Mouse (Mus musculus): ENCODE measurements around the gene Lhx9. TPM values are rescaled to one million over a fixed set of nuclear protein-coding genes. Genes with fewer than 3 reads are reported as not detected.

The Lhx9 gene
- polyA plus RNA-seq, 2 experiments from 2014 or later = not detected

DNA sequence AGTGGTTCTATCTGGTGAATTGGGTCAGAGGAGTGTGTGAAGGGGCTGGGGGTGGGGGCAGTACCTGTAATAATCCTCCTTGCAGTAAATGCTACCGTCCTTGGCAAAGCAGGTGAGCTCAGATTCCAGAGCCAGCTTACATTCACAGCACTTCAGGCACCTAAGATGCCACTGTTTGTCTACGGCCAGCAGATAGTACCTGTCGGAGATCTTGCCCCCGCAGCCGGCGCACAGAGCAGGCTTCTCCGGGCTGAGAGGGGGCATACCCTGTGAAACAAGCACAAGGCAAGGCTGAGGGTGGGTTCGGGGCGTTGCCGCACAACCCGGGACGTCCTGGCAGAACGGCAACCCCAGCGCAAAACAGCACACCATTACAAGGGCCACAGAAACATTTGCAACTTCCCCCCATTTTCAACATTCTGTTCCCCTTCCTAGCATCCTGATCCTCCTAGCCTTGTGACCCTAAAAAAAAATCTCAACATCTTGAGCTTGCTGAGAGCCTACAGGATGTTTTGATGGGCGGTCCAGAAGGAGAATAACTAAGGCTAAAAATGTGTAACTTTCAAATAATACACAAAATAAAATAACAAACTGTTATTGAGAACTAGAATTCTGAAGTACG, 8.5 kb downstream of the Lhx9 start:
- no peak for ATAC-seq

DNA sequence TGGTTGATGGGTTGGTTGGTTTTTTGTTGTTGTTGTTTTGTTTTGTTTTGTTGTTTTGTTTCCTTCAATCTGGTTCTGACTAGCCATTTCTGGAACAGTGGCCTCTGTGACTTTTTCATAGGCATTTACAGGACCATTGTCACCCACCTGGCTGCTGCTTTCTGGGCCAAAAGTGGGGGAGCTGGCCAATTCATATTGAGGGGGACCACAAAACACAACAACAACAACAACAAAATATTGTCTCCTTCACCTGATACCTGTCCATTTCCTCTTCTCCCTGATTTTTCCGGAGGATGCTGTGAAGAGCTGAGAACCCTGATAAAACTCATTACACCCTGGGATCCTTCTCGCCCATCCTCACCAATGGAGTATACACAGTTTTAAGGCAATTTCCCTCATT, 9.1 kb downstream of the Lhx9 start:
- ATAC-seq = no peak

DNA sequence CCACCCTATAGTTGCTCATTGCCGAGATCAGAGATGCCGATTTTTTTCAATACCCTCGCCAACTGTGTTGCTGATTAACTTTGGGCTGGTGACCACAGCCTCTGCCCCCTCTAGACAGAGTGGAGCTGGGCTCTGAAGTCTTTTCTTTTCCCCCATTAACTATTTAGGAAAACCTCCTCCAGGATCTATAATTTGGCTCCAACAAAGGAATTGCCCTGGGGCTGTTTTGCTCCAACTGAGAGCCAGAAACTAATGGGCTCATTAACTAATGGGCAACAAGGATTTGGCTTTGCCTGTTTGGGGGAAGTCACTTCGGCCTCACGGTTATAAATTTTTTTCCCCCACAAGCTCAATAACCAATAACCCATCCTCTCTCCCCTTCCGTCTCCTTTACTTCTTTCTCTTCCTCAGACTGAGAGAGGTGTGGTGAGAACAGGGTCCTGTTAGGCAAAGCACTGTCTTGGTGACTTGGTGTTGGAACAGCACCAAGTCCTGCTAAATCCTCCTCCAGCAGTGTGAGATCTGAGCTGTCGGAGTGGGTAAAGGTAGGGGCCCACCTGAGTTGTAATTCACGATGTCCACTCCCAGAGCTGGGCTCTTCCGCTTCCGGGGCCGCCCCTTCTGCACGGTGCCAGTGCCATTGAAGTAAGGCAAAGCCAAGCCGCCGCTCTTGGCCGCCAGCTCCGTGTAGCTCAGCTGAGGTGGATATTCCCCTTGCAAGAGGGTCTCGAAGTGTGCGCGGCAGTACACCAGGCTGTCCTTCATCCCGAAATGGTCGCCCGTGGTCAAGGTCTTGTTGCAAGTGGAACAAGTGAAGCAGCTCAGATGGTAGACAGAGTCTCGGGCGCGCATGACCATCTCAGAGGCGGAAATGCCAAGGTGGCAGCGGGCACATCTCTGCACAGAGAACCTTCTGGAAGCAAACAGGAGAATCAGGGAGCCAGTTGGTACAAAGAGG, 10.3 kb downstream of the Lhx9 start:
- ATAC-seq = peak; percentile 12

DNA sequence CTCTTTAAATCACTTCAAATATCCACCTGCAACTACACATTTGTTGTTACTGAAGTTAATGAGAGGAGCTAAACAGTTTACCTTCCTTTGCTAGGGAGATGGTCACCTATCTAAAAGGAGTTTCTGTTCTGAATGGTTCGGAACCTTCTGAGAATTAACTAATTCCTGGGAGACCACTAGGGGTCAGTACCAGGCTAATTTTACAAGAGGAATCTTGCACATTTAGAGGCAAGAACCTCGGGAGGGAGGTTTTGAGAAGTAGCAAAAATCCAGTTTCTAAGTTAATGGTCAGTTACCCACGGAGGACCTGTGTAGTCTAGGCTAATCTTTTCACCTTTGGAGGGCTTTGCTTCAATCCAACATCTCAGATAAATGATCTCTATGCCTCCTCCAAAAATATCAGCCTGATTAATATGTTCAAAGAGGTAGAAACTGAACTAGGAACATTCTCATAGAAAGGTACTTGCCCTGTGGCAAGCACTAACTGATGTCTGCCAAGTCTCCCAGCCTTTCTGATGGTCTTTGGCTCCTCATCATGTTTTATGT, 12.9 kb downstream of the Lhx9 start:
- peak; percentile 75 for ATAC-seq

DNA sequence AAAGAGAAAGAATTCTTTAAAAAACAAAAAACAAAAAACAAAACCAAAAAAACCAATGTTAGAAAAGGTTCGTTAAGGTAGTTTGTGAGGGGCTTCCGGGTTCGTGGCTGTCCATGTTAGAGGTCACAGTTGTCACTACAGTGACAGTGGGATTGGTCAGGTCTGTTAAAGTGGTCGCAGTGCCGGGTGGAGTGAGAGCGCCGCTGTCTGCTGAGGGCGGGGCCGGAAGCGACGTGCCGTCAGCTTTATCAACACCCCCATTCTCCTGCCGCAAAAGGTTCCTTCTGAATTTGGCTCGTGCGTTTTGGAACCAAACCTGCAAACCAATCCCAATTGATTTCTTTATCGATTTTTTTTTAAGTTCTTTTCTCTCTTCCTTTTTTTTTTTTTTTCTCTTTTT, 17.1 kb downstream of the Lhx9 start:
- ATAC-seq = peak; percentile 71

DNA sequence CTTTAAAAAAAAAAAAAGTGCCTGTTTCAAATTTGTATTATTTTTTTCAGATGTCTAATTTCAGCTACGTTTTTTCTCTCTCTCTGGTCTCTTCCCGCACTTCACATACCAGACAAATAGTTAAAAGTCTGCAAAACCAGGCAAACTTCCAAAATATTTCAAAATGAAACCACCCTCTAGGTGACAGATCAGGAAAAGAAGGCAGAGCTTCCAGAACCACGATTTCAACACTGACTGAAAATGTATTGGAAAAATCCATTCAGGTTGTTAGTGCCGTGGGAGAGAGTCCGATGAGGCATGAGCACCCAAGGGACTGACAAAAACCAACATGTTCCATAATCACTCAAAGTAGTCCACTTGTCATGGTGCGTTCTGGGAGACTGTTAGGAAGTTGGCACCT, 21.5 kb downstream of the Lhx9 start:
- ATAC-seq = no peak

DNA sequence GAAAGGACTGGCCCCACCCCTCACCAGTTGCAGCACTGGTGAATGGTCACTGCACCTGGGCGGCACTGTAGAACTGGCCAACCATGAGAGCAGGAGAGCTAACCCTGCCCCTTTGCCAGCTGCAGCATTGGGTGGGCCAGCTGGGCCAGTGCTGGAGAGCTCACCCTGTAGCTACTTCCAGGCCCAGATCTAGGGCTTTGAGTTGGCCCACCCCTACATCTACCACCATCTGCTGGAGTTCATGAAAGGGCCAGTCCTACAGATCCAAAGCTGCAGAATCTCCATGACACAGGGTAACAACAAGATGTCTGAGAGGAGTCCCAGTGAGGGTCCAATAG, 25.4 kb downstream of the Lhx9 start:
- ATAC-seq = peak; percentile 2

DNA sequence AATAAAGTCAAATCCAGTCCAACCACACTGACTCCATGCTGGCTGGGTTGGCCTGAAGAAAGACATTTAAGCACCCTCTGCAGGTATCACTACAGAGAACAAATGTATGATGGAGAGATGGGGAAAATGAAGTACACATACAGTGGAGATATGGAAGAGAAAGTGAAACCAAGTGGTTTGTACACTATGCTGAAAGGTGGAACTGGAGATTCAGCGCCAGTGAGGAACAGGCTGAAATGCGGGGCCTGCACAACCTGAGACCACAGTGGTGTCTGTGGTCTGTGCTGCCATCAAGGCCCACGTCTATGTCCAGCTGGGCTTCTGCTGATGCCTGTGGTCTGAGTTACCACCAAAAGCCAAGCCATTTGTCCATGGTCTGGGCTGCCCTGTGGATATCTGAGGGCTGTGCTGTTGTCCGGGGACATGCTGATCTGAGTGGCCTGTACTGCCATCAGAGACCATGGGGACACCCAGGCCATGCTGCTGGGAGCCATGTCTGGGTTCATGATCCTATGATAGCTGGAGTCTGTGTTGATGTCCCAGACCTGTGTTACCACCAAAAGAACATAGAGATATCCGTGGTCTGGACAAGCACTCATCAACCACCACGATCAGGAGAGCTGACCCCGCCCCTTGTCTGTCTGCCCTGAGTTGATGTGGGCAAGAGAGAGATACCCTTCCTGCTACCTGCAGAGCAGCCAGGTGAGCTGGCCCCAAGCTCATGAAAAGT, 26.0 kb downstream of the Lhx9 start:
- ATAC-seq = peak; percentile 94

DNA sequence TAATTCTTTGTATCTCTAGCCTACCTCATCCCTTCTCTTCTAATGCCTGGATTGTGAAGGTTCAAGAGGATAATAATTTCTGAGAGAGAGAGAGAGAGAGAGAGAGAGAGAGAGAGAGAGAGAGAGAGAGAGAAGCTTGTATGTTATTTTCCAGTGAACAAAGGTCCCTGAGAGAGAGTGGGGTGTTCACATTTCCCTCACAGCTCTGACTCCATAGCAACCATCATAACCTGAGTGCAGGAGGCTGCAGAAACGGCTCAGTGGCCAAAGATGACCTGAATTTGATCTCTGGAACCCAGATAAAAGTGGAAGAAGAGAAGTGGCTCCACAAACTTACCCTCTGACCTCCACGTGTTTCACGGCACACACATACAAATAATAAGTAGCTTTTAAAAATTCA, 46.6 kb downstream of the Lhx9 start:
- ATAC-seq = no peak

DNA sequence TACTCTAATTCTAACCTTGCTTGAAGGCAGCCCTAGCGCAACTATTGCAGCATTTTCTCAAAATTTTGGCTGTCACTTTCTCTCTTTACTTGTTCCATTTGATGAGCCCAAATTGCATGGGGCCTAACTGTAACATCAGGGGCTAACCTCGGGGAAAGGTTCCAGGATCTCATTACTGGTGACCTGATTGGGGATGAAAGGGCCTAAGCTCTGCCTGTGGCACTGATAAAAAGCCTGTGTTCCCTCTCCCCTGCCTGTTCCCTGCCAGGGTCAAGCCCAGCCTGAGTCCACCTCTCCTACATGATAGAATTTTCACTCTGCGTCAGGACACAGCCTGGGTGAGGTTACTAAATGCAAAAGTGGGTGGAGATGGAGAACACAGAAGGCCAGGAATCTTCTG, 47.1 kb downstream of the Lhx9 start:
- ATAC-seq = no peak

DNA sequence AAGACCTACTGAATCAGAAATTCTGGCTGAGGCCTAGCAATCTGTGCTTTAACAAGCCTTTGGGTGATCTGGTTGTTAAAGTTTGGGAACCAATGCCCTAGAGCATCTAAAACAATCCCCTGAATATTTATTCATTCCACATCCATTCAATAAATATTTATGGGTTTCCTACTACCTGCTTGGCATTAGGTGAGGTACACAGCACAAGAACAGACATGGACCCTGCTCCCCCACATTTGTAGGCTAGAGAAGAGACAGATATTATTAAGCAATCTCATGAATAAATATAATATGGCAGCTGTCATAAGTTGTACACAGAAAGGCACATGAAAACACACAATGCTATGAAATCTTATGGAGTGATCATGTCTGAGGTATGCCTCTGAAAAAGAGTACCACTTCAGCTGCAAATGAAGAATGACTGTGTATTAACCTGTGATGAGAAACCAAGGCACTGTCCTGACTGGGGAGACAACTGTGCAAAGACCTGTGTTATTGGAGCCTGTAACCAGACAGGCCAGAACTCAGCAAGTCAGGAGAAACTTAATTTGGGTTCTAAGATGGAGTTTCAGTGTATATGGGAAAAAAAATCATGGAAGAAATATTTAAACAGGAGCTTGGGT, 48.6 kb downstream of the Lhx9 start:
- no peak for ATAC-seq

DNA sequence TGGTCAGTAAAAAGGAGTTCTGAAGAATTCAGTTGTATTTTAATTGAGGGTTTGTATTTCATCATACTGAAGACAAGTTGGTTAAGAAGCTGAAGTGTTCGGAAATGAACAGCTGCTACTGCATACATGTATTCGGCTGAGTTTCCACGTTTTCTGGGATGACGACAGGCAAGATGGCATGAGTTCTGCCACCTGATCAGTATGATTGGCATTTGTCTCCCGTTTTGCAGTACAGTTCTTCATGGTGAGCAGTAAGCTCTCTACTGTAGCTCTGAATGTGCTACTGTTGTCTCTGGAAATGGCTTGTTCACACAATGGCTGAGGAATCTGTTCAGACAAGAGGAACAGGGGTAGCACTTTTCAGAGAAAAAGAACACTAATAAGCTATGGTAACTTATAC, 50.3 kb downstream of the Lhx9 start:
- no peak for ATAC-seq

DNA sequence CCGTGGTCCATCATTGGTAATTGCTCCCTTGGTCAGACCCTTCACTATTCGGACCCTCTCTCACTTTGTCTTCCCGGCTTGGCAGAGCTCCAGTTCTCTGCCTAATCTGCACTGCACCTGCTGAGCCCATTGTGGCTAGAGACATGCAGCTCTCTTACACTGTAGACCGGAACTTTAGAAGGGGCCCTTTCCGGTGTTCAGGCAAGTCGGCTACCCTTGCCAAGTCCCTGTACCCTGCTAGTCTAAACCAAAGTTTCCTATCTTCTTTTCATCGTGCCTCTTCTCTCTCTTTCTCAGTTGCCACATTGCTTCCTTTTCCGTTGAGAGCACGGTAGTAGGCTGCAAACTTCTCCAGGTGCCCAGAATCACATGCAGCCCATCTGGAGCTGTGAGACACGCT, 62.5 kb downstream of the Lhx9 start:
- peak; percentile 87 for ATAC-seq

DNA sequence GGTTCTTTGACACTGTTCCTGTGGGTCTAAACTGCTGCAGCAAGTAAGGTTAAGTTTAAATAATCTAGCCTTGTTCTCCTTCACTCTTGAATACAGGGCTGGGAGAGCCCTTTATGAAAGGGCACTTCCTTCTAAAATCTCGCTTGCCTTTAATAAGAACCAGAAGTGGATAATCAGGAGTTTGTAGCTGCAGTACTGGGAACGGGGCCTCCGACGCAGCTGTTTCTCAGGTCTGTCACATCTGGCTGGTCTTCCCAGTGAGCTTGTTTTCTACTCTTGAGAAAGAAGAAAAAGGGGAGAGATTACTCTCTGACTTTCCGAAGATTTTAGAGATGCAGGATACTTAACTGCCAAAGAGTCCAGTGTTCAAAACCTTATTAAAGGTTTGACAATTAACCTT, 64.4 kb downstream of the Lhx9 start:
- no peak for ATAC-seq

Other genes starting within 250 kb of the Lhx9 start
- gene Nek7, start 228.4 kb downstream of the Lhx9 start, polyA plus RNA-seq (2017; shearing (Covaris generic)) = 10 to 100 TPM; 58.1 to 74.3 TPM
- 10 to 100 TPM in 1 of 2 experiments, 1 to 10 TPM in 1; 9.9 to 15.9 TPM for gene 2310009B15Rik, start 8.3 kb upstream of the Lhx9 start, polyA plus RNA-seq (2017; shearing (Covaris generic))
- gene Dennd1b, start 114.9 kb upstream of the Lhx9 start, polyA plus RNA-seq (2017; shearing (Covaris generic)) = 10 to 100 TPM; 17.0 to 23.0 TPM